Mouse (Mus musculus) layer of hippocampus, adult 8-10 months (tissue): Measurements from ENCODE around the gene Phkg2. TPM values are rescaled to one million over a fixed set of nuclear protein-coding genes. Genes with fewer than 3 reads are reported as not detected.

Experiments
- DNase-seq, 2 experiments: peaks; one replicate each; pipeline ENCODE4 v3.0.0; 2022; ENCODE audit warnings: low spot score in 2 of 2
- total RNA-seq, 4 experiments: library from RNA; stranded (reverse); gene quantifications; 2 replicates each; pipeline ENCODE4 v1.2.4; 2022

Gene Phkg2
- 10 to 100 TPM; 74.1 to 82.6 (median 79.2) TPM for total RNA-seq

DNA sequence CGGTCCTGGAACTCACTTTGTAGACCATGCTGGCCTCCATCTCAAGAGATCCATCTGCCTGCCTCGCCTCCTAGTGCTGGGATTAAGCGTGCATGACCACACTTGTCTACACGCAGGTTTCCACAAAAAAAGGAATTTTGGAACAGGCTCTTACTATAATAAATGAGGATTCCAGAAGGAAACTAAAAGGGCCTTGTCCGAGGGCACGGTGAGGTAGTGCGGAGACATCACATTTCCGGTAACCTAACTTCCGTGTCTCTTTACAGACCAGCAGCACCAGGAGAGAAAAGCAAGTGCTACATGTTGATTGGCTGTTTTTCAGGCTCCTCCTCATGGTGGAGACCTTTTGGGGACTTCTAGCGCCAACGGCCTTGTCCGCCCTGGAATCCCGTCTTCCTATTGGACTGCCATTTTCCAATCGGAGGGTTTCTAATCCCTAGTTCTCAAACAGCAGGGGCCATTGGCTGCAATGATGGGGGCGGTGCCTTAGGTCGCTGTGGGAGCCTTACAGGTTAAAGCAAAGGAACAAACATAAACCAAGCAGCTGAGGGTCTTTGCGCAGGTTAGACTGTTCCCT is at the start of gene Phkg2:
Gene Phkg2, plus strand, starts transcription at position 446 of the 577 bp plus-strand sequence.
- DNase-seq: peak; percentile 93 to 97

DNA sequence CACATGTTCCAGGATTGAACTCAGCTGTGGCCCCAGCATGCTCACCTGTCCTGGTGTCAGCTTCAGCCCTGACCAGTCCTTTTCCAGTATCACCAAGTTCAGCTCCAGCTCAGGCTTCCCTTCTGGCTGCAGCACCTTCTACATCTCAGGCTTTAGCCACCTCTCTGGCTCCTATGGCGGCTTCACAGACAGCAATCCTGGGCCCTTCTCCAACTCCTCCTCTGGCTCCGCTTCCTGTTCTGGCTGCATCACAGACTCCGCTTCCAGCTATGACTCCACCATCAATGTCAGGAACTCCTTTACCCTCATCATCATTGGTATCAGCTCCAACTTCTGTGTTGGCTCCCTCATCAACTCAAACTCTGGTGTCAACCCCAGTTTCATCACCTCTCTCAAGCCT is 31.5 kb upstream of the Phkg2 start:
- no peak for DNase-seq

DNA sequence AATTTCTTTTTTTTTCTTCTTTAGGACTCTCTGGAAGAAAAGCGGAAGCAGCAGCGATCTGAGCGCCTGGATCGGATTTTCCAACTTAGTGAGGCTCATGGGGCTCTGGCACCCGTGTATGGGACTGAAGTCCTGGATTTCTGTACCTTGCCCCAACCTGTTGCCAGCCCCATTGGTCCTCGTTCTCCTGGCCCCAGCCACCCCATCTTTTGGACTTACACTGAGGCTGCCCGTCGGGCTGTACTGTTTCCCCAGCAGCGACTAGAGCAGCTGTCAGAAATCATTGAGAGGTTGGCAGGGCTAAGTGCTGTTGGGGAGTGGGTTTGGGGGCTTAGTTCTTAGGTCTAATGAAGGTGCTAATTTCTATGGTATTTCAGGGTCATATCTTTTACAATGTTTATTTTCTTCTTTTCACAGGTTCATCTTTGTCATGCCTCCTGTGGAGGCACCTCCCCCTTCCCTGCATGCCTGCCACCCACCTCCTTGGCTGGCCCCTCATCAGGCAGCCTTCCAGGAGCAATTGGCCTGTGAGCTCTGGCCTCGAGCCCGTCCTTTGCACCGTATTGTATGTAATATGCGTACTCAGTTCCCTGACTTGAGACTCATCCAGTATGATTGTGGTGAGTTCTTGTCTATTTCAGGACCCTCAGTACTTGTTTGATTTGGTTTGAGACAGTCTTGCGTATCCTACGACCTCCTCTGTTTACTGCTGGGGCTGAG is 23.9 kb upstream of the Phkg2 start:
- peak in 1 of 2 experiments; percentile 38 for DNase-seq

DNA sequence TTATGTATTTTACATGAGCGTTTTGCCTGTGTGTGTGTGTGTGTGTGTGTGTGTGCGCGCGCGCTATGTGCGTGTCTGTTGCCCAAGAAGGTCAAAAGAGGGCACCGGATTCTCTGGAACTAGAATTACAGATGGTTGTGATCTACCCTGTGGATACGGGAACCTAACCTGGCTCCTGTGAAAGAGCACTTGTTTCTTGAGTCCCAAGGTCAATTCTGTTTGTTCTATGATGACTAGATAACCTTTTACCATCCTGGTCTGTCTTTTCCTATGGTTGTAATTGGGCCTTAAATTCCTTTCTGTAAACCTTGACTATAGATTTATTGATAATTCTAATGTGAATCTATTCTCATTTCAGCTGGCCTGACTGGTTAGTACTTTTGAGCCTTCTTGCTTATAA is 21.6 kb upstream of the Phkg2 start:
- DNase-seq: no peak

DNA sequence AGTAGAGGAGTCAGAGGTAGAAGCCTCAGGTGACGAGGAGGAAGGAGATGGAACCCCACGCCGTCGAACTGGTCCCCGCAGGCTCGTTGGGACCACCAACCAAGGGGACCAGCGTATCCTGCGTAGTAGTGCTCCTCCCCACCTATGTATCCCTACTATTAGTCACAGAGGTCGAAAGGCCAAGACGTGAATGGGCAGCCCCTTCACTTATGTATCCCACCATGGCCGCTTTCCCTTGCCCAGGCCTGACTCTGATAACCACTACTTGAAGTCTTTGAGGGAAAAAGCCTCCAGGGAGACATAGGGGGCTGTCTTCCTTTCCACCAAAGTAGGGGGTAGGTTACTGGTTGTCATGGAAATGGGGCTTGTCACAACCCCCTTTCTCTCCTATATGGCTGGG is 12.6 kb upstream of the Phkg2 start:
- no peak for DNase-seq

DNA sequence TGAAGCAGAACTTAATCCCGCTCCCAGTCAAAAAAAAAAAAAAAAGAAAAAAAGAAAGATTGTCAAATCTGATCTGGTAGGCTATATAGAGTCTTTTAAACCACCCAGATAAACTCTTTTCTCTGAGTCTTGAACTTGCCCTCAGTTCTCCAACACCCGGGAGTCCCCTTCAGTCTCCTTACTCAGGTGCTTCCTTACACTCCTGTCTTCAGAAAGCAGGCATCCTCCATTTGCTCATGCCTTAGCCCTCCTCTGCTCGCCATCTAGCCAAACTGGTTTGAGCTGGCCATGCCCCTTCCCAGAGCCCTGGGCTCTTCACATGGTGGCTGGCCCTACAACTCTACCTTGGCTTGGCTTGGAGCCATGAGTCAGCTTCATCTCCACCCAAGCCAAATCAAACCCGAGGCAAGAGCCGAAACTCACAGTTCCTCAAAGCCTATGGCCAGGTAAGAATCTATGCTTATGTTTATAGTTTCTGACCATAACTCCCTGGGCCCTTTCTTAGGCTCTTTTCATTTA is 11.7 kb upstream of the Phkg2 start, which contains the start of gene Tmem265:
Gene Tmem265, plus strand, starts transcription at position 51 of the 519 bp plus-strand sequence.
- DNase-seq: no peak

DNA sequence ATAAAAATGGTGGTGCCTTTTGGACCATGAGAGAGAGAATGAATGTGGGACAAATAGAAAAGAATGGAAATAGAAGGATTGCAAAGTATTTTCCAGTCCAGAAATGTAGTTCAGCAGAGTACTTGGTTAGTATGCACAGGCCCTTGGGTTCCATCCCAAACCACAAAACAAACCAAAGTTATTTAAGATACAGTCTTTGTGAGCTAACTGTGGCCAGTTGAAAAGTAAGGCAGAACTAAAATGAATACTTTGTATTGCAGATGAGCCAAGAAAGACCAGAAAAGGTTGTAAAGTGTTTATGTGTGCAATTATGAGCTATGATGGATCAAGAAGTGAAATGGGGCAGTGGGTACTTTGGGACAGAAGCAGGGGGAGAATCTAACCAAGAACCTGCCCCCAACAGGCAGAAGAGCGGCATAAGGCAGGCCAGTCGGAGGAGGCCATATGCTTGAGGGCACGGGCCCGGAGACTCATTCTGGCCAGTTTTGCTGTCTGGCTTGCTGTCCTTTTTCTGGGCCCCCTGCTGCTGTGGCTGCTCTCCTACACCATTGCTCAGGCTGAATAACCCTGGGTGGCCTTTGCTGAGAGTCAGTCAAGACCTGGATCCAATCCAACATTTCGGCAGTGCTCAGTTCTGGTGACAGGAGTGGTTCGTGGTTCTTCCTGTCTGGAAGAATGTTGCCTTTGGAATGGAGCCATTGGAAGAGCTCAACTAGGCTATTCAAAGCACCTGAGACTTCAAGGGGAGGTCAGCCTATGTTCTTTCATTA is 8.6 kb upstream of the Phkg2 start:
- no peak for DNase-seq

DNA sequence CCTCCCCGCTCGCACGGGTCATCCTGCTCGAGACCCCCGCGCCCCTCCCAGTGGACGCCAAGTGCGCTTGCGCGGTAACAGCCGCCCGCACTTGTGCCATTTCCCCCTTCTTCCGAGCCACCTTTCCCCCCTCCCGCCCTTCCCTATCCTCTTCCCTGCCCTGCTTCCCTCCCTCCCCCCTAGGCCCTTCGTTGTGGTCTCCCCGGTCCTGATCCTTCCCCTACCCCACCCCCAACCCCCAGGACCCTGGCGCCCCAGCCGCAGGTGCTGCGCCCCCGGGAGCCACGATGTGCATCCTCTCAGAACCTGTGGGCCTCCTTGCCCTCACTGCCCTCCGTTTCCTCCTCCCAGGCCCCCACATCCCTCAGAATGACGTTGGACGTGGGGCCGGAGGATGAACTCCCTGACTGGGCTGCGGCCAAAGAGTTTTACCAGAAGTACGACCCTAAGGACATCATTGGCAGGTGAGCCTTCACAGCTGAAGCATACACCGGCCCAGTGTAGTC is 416 bp downstream of the Phkg2 start:
- no peak for DNase-seq

DNA sequence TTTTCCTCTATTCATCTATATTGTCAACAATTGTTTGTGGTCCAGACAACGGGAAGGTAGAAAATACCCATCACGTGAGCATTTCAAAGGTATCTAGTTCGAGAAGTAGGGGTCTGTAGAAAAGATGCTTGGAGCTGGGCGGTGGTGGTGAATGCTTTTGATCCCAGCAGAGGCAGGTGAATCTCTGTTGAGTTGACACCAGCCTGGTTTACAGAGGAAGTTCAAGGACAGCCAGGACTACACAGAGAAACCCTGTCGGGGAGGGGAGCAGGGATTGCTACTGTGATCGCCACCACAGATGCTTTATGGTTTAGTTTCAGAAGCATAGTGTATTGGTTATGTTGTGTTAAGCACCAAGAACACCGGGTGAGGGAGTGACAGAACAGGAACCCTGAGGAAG is 975 bp downstream of the Phkg2 start:
- DNase-seq: no peak

DNA sequence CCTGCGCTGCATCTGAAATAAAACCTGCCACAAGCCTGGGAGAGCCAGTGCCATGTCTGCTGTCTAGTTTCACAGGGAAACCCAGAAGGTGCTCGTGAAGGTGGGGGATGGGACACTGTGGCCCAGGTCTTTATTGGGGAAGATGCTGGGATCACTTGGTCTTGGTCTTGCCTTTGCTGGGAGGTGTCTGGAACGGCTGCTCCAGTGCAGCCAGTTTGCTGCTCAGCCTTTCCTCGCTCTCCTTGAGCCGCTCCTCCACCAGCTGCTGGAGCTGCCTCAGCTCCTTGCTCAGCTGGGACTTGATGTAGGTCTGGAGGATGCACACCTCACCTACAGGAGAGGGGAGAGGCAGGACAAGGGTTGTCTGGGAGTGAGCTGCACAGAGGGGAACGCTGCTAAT is 10.1 kb downstream of the Phkg2 start:
- no peak for DNase-seq

DNA sequence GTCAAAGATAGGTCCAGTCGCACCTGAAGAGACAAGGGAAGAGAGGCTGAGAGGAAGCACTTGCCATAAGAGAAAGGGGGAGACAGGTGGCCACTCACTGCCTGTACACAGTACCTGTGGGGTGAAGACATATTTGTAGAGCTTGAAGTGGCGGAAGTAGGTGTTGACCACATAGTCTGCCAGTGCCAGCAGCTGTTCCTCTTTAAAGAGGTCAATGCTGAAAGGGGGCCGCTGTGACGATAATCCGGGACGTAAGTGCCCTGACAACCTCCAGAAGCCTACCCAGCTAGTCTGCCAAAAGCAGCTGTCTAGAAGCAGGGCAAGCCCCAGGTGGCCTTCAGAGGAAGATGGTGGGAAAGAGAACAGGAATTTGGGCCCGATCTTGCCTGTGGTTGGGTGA is 11.9 kb downstream of the Phkg2 start:
- DNase-seq: no peak

DNA sequence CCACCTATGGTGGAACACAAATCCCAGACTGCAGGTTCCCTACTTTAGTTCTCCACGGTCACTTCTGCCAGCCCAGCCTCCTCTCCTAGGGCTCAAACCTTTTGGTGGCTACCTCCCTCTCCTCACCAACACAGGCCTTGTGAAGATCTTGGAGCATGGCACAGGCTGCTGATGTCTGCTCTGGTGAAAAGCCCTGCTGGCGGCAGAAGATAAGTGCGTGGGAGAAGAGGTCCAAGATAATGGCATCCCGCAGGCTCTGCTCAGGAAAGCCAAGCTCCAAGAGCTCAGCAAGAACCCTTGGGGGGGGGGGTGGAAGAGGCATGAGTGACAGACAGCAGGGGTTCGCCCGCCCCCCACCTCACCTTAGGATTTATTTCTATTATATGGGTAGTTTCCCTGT is 13.0 kb downstream of the Phkg2 start:
- no peak for DNase-seq

DNA sequence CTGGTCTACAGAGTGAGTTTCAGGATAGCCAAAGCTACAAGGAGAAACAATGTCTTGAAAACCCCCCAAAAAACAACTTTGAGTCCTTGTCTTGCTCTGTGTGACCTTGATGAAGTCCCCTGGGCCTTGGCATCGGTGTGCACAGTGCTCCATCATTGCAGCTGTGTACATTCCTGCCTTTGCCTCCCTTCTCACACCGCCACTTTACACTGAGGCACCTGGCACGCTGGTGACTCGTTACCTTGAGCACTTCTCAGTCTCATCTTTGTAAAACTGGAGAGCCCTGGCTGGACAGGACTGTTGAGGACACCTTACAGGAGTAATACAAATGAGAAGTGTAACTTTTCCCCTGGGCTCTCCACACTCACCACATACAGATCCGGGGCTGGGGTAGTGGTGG is 14.1 kb downstream of the Phkg2 start:
- DNase-seq: no peak

DNA sequence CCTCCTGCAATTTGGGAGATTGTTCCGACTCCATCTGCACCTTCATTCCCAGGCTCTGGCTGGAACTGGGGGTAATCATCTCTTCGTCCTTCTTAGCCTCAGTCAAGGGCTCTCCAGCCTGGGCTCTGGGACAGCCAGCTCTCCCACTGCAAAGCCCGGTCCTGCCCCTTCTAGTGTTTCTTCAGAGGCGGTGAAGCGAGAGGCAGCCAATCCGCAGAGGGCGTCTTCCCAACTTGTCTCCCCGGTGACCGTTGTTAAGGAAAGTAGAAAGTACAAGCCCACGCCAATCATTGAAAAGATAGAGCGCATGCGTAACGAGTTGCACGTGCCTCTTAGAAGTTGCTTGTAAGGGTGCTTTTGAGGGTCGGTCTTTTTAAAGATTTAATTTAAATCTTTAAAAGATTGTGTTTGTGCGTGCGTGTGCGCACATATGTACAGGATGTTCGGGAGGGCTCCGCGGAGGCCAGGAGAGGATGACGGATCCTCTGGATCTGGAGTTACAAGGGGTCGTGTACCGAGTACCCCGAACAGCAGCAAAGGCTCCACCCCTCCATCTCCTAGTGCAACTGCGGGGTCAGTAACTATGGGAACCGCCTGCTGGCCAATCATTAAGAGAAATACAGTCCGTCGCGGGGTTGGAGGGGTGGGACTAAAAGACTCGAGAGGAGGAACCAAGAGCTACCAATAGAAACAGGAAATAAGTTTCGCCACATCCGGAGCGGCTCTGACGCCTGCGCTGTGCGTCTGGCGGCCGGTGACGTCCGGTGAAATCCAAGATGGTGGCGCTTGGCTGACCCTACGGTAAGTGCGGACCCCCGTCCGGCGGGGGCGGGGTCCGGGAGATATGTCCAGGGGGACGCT is 15.1 kb downstream of the Phkg2 start, which contains the start of the genes Ccdc189 and Rnf40:
Gene Ccdc189, minus strand, starts transcription at position 585 of the 861 bp plus-strand sequence.
Gene Rnf40, plus strand, starts transcription at position 757 of the 861 bp plus-strand sequence.
- DNase-seq: peak; percentile 95 to 97

DNA sequence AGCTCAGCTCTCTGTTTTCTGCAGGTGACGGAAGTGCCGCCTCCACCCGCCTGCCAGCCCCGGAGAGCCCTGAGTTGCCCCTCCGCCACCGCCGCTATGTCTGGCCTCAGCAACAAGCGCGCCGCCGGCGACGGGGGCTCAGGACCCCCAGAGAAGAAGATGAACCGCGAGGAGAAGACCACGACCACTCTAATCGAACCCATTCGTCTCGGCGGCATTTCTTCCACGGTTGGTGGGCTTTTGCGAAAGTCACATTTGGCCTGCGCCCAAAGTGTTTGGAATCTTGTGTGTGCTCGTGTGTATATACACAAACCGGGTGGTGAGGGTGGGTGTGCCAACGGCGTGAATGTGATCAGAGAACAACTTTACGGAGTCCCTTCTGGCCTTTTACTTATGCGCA is 15.8 kb downstream of the Phkg2 start:
- DNase-seq: no peak

DNA sequence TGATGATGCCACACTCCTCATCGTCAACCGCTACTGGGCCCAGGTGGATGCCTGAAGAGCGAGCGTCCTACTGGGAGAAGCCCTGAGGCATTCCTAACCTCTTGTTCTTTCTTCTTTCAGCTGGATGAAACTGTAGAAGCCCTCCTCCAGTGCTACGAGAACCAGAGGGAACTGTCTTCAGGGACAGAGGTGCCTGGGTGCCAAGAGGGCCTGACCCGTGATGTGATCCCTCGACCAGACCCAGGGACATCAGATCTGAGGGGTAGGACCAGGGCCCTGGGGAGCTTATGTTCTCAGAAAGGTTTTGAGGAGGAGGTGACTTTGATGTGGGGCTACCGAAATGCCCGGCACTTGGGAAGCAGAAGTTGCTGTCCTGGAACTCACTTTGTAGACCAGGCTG is 16.5 kb downstream of the Phkg2 start:
- no peak for DNase-seq

DNA sequence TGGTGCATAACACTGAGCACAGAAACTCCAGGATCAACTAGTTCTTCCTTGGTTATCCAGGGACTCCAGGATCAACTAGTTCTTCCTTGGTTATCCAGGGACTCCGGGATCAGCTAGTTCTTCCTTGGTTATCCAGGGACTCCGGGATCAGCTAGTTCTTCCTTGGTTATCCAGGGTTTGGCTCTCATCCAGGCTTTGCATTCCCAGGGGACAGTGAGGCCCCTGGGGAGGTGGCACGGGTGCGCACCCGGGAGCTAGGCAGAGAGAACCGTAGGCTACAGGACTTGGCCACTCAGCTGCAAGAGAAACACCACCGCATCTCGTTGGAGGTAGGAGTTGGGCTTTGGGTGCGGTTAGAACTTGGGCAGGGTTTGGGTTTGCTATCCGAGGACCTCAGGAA is 18.0 kb downstream of the Phkg2 start:
- DNase-seq: no peak

DNA sequence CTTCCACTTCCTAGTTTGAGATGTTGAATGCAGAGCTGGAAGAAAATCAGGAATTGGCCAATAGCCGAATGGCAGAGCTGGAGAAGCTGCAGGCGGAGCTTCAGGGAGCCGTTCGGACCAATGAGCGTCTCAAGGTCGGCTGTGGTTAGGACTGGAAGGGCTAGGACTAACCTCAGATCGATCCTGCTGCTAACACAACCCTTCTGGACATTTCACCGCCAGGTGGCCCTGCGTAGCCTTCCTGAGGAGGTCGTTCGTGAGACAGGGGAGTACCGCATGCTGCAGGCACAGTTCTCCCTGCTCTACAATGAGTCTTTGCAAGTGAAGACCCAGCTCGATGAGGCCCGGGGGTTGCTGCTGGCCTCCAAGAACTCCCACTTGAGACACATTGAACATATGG is 19.4 kb downstream of the Phkg2 start:
- no peak for DNase-seq

DNA sequence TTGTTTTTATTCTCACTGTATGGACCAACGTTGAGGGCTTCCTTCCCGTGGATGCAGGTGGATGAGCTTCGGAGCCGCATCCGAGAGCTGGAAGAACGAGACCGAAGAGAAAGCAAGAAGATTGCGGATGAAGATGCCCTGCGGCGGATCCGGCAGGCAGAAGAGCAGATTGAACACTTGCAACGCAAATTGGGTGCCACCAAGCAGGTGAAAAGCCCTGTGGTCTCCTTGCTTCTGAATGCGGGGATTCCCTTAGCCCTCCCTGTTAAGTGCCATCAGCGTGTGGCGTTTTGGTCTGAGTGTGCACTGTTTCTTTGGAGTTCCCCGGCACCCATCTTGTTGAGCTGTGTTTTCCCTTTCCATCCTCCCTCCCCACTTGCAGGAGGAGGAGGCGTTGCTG is 23.6 kb downstream of the Phkg2 start:
- no peak for DNase-seq

DNA sequence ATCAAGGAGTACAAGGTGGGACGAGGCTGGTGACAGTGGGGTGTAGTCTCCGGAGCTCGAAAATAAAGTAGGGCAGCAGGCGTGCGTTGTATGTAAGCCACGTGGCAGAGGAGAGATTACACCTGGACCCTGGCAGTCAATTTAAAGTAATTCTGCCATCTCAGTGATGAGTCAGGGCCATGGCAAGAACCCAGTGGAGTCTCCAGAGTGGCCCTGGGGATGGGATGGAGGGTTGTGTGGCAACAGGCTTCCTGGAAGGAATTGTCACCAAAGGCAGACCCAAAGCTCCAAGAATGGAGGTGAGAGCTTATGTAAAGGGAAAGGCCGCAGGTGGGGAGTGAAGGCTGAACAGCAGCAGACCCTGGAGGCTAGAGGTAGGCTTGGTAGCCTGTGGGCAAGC is 27.5 kb downstream of the Phkg2 start:
- no peak for DNase-seq

DNA sequence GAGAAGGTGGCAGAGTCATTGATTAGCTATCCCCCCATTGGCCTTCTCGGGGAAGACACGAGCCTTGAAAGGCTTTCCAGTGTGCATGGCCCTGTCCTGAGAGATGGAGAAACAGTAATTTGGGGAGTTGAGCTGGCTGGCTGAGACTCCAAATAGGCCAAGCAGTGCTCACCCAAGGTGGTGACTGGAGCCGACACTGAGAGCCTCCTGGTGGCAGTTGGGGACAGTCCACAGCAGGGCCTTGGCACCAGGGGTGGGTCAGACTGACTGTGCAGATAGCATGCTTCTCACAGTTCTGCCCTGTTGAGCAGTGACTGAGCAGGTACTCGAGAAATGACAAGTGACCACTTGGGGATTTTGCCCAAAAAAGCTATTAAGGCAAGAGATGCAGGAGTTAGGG is 28.6 kb downstream of the Phkg2 start:
- DNase-seq: no peak
